Mouse (Mus musculus): ENCODE results near the gene Nrxn1.

GRCm38 (mm10) chr17:90704773-90705172 lies 388.1 kb downstream of the Nrxn1 start:
- TF ChIP-seq GATA1 (IDR thresholded peaks at IDR 0.05; ENCODE audit: low read length): no peak
- TF ChIP-seq TAL1 (IDR thresholded peaks at IDR 0.05; ENCODE audit: low read length): no peak

All from erythroblast, embryonic 14.5 days (primary cell).